Mouse (Mus musculus): Measurements from ENCODE around the gene Zmynd8. TPM values are rescaled to one million over a fixed set of nuclear protein-coding genes. Genes with fewer than 3 reads are reported as not detected.

Zmynd8 gene
- total and polyA plus RNA-seq, 3 experiments = 30.3 to 89.2 (median 41.6) TPM

DNA sequence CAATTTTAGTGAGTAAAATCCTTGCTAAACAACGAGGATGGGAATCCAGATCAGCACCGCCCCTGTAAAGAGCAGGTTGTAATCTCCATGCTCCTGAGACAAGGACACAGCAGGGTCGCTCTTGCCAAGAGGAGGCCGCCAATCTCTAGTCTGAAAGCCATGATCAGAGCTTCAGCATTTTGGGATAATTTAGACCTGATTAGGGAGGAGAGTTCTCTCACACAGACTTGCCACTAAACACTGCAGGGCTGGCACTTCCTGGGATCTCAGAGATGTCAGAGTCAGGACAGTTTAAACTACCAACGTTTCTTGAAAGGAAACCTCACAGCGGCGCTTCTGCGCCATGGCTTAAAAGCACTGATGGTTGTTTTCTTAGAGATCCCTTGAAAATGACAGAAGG is 32.4 kb downstream of the Zmynd8 start:
- no peak for DNase-seq (ENCODE audit: low read depth, low spot score)
- Histone ChIP-seq H3K4me3 (ENCODE audit: control insufficient read depth in 1 of 2, insufficient read depth in 1 of 2, low read depth in 2 of 2, low read length in 2 of 2) (no peak overlapping the region), H3K27me3 (ENCODE audit: control insufficient read depth in 1 of 2, insufficient read depth in 2 of 2, low read length in 2 of 2) (no peaks in the 10 kb centered on the region), H3K36me3 (ENCODE audit: control insufficient read depth in 1 of 2, insufficient read depth in 2 of 2, low read length in 2 of 2) (peaks cover 0 to 26% of the 10 kb centered on the region in 2 experiments; a peak in 3 of 4 replicates), H3K4me1 (ENCODE audit: control insufficient read depth in 1 of 2, insufficient read depth in 2 of 2, low read length in 2 of 2) (no peaks in the 10 kb centered on the region), H3K79me2 (ENCODE audit: control insufficient read depth, insufficient read depth, low read length, poor library complexity) (peaks cover 77% of the 10 kb centered on the region), H3K27ac (ENCODE audit: control insufficient read depth, low read depth, low read length) (no peak overlapping the region), H3K9me3 (replicated peaks; ENCODE audit: insufficient read depth, low read length) (no peaks in the 10 kb centered on the region), H3K9ac (ENCODE audit: control insufficient read depth, low read depth, low read length, poor library complexity, severe bottlenecking) (no peak overlapping the region)
- no peak for TF ChIP-seq NELFE (IDR thresholded peaks at IDR 0.05; ENCODE audit: low read depth, low read length)
- TF ChIP-seq MYB (IDR thresholded peaks at IDR 0.05; ENCODE audit: low read depth, low read length) = no peak
- no peak for TF ChIP-seq USF1 (IDR thresholded peaks at IDR 0.05; ENCODE audit: low read depth, low read length)
- TF ChIP-seq ZMIZ1 (IDR thresholded peaks at IDR 0.05; ENCODE audit: low read depth, low read length) = no peak
- TF ChIP-seq E2F4 (IDR thresholded peaks at IDR 0.05; ENCODE audit: borderline replicate concordance, low read depth, low read length) = no peak

DNA sequence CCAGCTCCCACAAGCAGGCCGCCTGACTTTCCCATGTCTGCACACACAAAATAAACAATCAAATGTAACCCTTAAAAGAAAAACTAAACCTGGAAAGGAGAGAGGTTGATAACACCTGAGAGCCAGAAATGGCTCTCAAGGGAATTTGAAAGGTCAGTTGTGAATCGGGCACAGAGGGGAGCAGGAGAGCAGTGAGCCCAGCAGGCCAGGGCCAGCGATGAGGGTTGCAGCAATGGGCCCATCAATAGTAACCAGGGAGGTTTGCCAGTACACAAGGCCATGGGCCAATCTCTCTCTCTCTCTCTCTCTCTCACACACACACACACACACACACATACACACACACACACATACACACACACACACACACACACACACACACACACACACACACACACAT is 34.0 kb downstream of the Zmynd8 start:
- no peak for DNase-seq (ENCODE audit: low read depth, low spot score)
- Histone ChIP-seq H3K9me3 (replicated peaks; ENCODE audit: insufficient read depth, low read length) (no peaks in the 10 kb centered on the region), H3K79me2 (ENCODE audit: control insufficient read depth, insufficient read depth, low read length, poor library complexity) (peaks cover 75% of the 10 kb centered on the region), H3K27me3 (ENCODE audit: control insufficient read depth in 1 of 2, insufficient read depth in 2 of 2, low read length in 2 of 2) (no peaks in the 10 kb centered on the region), H3K36me3 (ENCODE audit: control insufficient read depth in 1 of 2, insufficient read depth in 2 of 2, low read length in 2 of 2) (peaks cover 0 to 24% of the 10 kb centered on the region in 2 experiments; a peak in 3 of 4 replicates), H3K4me1 (ENCODE audit: control insufficient read depth in 1 of 2, insufficient read depth in 2 of 2, low read length in 2 of 2) (no peaks in the 10 kb centered on the region), H3K9ac (ENCODE audit: control insufficient read depth, low read depth, low read length, poor library complexity, severe bottlenecking) (no peak overlapping the region), H3K27ac (ENCODE audit: control insufficient read depth, low read depth, low read length) (no peak overlapping the region), H3K4me3 (ENCODE audit: control insufficient read depth in 1 of 2, insufficient read depth in 1 of 2, low read depth in 2 of 2, low read length in 2 of 2) (no peak overlapping the region)
- TF ChIP-seq USF1 (IDR thresholded peaks at IDR 0.05; ENCODE audit: low read depth, low read length) (no peak), TAL1 (IDR thresholded peaks at IDR 0.05; ENCODE audit: low read length) (no peak), JUND (IDR thresholded peaks at IDR 0.05; ENCODE audit: low read depth, low read length) (no peak), MAX (IDR thresholded peaks at IDR 0.05; ENCODE audit: low read length) (no peak), CHD1 (IDR thresholded peaks at IDR 0.05; ENCODE audit: low read depth, low read length) (no peak), MEF2A (IDR thresholded peaks at IDR 0.05; ENCODE audit: extremely low read depth, insufficient replicate concordance, low read depth, low read length, poor library complexity, severe bottlenecking) (no peak), HCFC1 (IDR thresholded peaks at IDR 0.05; ENCODE audit: low read depth, low read length) (no peak), ELF1 (IDR thresholded peaks at IDR 0.05; ENCODE audit: low read depth, low read length) (no peak), MYB (IDR thresholded peaks at IDR 0.05; ENCODE audit: low read depth, low read length) (no peak), ETS1 (IDR thresholded peaks at IDR 0.05; ENCODE audit: low read depth, low read length) (no peak), USF2 (IDR thresholded peaks at IDR 0.05; ENCODE audit: borderline replicate concordance in 1 of 2, insufficient read depth in 1 of 2, low read depth in 1 of 2, low read length in 2 of 2) (no peak), E2F4 (IDR thresholded peaks at IDR 0.05; ENCODE audit: borderline replicate concordance, low read depth, low read length) (no peak), NRF1 (IDR thresholded peaks at IDR 0.05; ENCODE audit: insufficient read depth, low read depth, low read length, poor library complexity, severe bottlenecking) (no peak), BHLHE40 (IDR thresholded peaks at IDR 0.05; ENCODE audit: borderline replicate concordance, low read depth, low read length) (no peak), ZNF384 (IDR thresholded peaks at IDR 0.05; ENCODE audit: low read depth, low read length) (no peak)

Data from MEL (cell line).